Mouse (Mus musculus) layer of hippocampus, postnatal 36 days (tissue): Measurements from ENCODE around the gene Plekhg3. TPM values are rescaled to one million over a fixed set of nuclear protein-coding genes. Genes with fewer than 3 reads are reported as not detected.

Experiments
- DNase-seq, 2 experiments: peaks; one replicate each; pipeline ENCODE4 v3.0.0; 2022
- total RNA-seq, 2 experiments: library from RNA; stranded (reverse); gene quantifications; 2 replicates each; pipeline ENCODE4 v1.2.3; 2021

Plekhg3 gene
- total RNA-seq, 2 experiments from 2014 or later: 22.9 to 23.2 TPM

GRCm38 (mm10) chr12:76552958-76553357 is 22.3 kb downstream of the Plekhg3 start:
- DNase-seq: no peak

- no peak for DNase-seq
These were observed 23.2 kb downstream of the Plekhg3 start for GRCm38 (mm10) chr12:76553917-76554316.

- no peak for DNase-seq
These were observed 23.7 kb downstream of the Plekhg3 start for GRCm38 (mm10) chr12:76554392-76554791.

GRCm38 (mm10) chr12:76554871-76555386 is 24.2 kb downstream of the Plekhg3 start:
- DNase-seq: no peak

- DNase-seq: no peak
These were observed 25.5 kb downstream of the Plekhg3 start for GRCm38 (mm10) chr12:76556187-76556586.

- DNase-seq: no peak
These were observed 26.2 kb downstream of the Plekhg3 start for GRCm38 (mm10) chr12:76556745-76557389.

- no peak for DNase-seq
These were observed 27.5 kb downstream of the Plekhg3 start for GRCm38 (mm10) chr12:76558206-76558605.

- DNase-seq: no peak
These were observed 31.5 kb downstream of the Plekhg3 start for GRCm38 (mm10) chr12:76562196-76562595.

- no peak for DNase-seq
These were observed 35.6 kb downstream of the Plekhg3 start for GRCm38 (mm10) chr12:76566284-76566683.

- DNase-seq: no peak
These were observed 39.7 kb downstream of the Plekhg3 start for GRCm38 (mm10) chr12:76570221-76570940.

GRCm38 (mm10) chr12:76571266-76571665 is 40.6 kb downstream of the Plekhg3 start:
- no peak for DNase-seq

- no peak for DNase-seq
These were observed 41.9 kb downstream of the Plekhg3 start for GRCm38 (mm10) chr12:76572261-76573251.

GRCm38 (mm10) chr12:76573381-76573780 is 42.7 kb downstream of the Plekhg3 start:
- DNase-seq: no peak

- no peak for DNase-seq
These were observed 44.1 kb downstream of the Plekhg3 start for GRCm38 (mm10) chr12:76574815-76575214.

- no peak for DNase-seq
These were observed 45.4 kb downstream of the Plekhg3 start for GRCm38 (mm10) chr12:76576061-76576460.

- no peak for DNase-seq
These were observed 46.1 kb downstream of the Plekhg3 start for GRCm38 (mm10) chr12:76576806-76577205.

GRCm38 (mm10) chr12:76577858-76578257 is 47.2 kb downstream of the Plekhg3 start:
- DNase-seq: no peak

GRCm38 (mm10) chr12:76578465-76578864 is 47.8 kb downstream of the Plekhg3 start:
- no peak for DNase-seq

- no peak for DNase-seq
These were observed 49.1 kb downstream of the Plekhg3 start for GRCm38 (mm10) chr12:76579806-76580205.

GRCm38 (mm10) chr12:76582139-76582538 is 51.4 kb downstream of the Plekhg3 start:
- DNase-seq: no peak

- DNase-seq: no peak
These were observed 52.1 kb downstream of the Plekhg3 start for GRCm38 (mm10) chr12:76582841-76583240.

- no peak for DNase-seq
These were observed 52.8 kb downstream of the Plekhg3 start for GRCm38 (mm10) chr12:76583454-76583853.

- DNase-seq: no peak
These were observed 54.3 kb downstream of the Plekhg3 start for GRCm38 (mm10) chr12:76585028-76585427.
